Comparison of ENCODE assay signal across 8 mouse cellular contexts in genomic region chr10:126986541-126986961, GRCm38 (mm10). TPM values are rescaled to one million over a fixed set of nuclear protein-coding genes. Genes with fewer than 3 reads are reported as not detected.
DNase-seq lines count a peak whose midpoint lies in the region; ATAC-seq and TF ChIP-seq lines count a peak whose summit lies in the region.

No protein-coding gene starts in this region.

- no peak for TF ChIP-seq POLR2A in ES-Bruce4 (IDR thresholded peaks at IDR 0.05; ENCODE audit: insufficient read depth, low read length)
- no peak for TF ChIP-seq POLR2A in brain, embryonic 14.5 days (IDR thresholded peaks at IDR 0.05; ENCODE audit: borderline replicate concordance, extremely low read depth, insufficient read depth, insufficient read length, poor library complexity, severe bottlenecking)

- no peak overlapping the region for H3K9ac ChIP-seq in ES-Bruce4 (ENCODE audit: low read depth, poor library complexity, severe bottlenecking)
- H3K9ac ChIP-seq in lung, embryonic 16.5 days (ENCODE audit: low read length), result peak overlapping the region; percentile 41

- no peaks in the 10 kb centered on the region for H3K36me3 ChIP-seq in ES-Bruce4 (ENCODE audit: control insufficient read depth, insufficient read depth, low read length, poor library complexity, severe bottlenecking)
- H3K36me3 ChIP-seq in lung, embryonic 16.5 days (ENCODE audit: control insufficient read depth, insufficient read depth, low read length), result no peaks in the 10 kb centered on the region; the same call in 1 of the 2 replicates

- no peaks in the 10 kb centered on the region for H3K27me3 ChIP-seq in ES-Bruce4 (ENCODE audit: control insufficient read depth, insufficient read depth, low read length, poor library complexity, severe bottlenecking)
- no peaks in the 10 kb centered on the region for H3K27me3 ChIP-seq in lung, embryonic 16.5 days (ENCODE audit: control insufficient read depth, insufficient read depth, low read depth, low read length)

- peaks cover 30% of the 10 kb centered on the region for H3K4me1 ChIP-seq in ES-Bruce4 (ENCODE audit: control insufficient read depth, insufficient read depth, low read length)
- peaks cover 85% of the 10 kb centered on the region for H3K4me1 ChIP-seq in lung, embryonic 16.5 days (replicated peaks; ENCODE audit: control insufficient read depth, insufficient read depth, low read length)

- WGBS in lung, embryonic 16.5 days, result 22% methylated on average over 4 of the region's 4 CpGs

- no peaks in the 10 kb centered on the region for H3K9me3 ChIP-seq in ES-Bruce4 (replicated peaks; ENCODE audit: control insufficient read depth, insufficient read depth, low read length, poor library complexity, severe bottlenecking)
- no peaks in the 10 kb centered on the region for H3K9me3 ChIP-seq in lung, embryonic 16.5 days (ENCODE audit: control insufficient read depth, low read length)

- DNase-seq in brain, embryonic 14.5 days (ENCODE audit: low read depth), result peak; percentile 87
- DNase-seq in heart, postnatal 4 days, result peak; percentile 95
- DNase-seq in layer of hippocampus, postnatal 10 days (ENCODE audit: low spot score in 2 of 2), result peak; percentile 82
- DNase-seq in right cerebral cortex, adult 18-20 months, result peak; percentile 69

- no peak overlapping the region for H3K4me3 ChIP-seq in ES-Bruce4 (ENCODE audit: low read depth, low read length)
- peak overlapping the region; percentile 12; the same call in 1 of the 2 replicates for H3K4me3 ChIP-seq in lung, embryonic 16.5 days (ENCODE audit: low read length)

- peak; percentile 13 for ATAC-seq in frontal cortex, adult (ENCODE audit: low TSS enrichment)
- peak; percentile 85 for ATAC-seq in lung, embryonic 16.5 days (ENCODE audit: low read depth)
- ATAC-seq in monocyte, adult 5-6 weeks (replicated peaks; ENCODE audit: insufficient number of reproducible peaks, low FRiP score, low TSS enrichment, poor library complexity, severe bottlenecking), result no peak

- no peak for TF ChIP-seq EP300 in ES-Bruce4 (IDR thresholded peaks at IDR 0.05; ENCODE audit: insufficient read depth, low read depth, low read length)

- no peak for TF ChIP-seq CTCF in ES-Bruce4 (IDR thresholded peaks at IDR 0.05; ENCODE audit: low read depth, low read length)
- TF ChIP-seq CTCF in brain, embryonic 14.5 days (IDR thresholded peaks at IDR 0.05; ENCODE audit: borderline replicate concordance, extremely low read depth, insufficient read depth, insufficient read length), result no peak

- H3K4me2 ChIP-seq in lung, embryonic 16.5 days (ENCODE audit: low read depth, low read length), result peak overlapping the region; percentile 45

- H3K27ac ChIP-seq in ES-Bruce4 (ENCODE audit: insufficient read depth, low read length), result 0 out of 2 replicates have a peak overlapping the region, but pooled peaks have one; percentile 0
- H3K27ac ChIP-seq in lung, embryonic 16.5 days (ENCODE audit: low read length), result peak overlapping the region; percentile 92

RNA-seq across cellular contexts. Expression of gene Ctdsp2, which starts 8.0 kb away (rescaled TPM):
- 60.9 and 62.0 TPM in 2 replicates for polyA plus RNA-seq in ES-Bruce4 (2011; ENCODE audit: insufficient read depth, insufficient read length, low read depth, missing spikeins)
- polyA plus RNA-seq in brain, embryonic 14.5 days (2012; rRNA removed), result 73.2 and 79.8 TPM in 2 replicates
- 100 to 1,000 TPM; 132 to 136 TPM for total RNA-seq in heart, postnatal 4 days (2021)
- 10 to 100 TPM; 78.9 to 88.9 TPM for total RNA-seq in layer of hippocampus, postnatal 10 days (2021)
- 66.2 and 72.0 TPM in 2 replicates for polyA plus RNA-seq in lung, embryonic 16.5 days (2015; fragmentation: Nextera tagmentation; extraction: Ambion mirVana)
- total RNA-seq in monocyte, adult 5-6 weeks (2017), result 36.2 to 38.6 TPM (median 37.6 TPM) in 3 replicates

RNA-seq across cellular contexts. Expression of gene Avil, which starts 14.0 kb away (rescaled TPM):
- 0.19 and 0.78 TPM in 2 replicates for polyA plus RNA-seq in ES-Bruce4 (2011; ENCODE audit: insufficient read depth, insufficient read length, low read depth, missing spikeins)
- polyA plus RNA-seq in brain, embryonic 14.5 days (2012; rRNA removed), result 0.28 and 1.7 TPM in 2 replicates
- under 1 TPM; 0.10 to 0.23 TPM for total RNA-seq in heart, postnatal 4 days (2021)
- total RNA-seq in layer of hippocampus, postnatal 10 days (2021), result under 1 TPM; 0.11 to 0.18 TPM
- 0.20 and 0.33 TPM in 2 replicates for polyA plus RNA-seq in lung, embryonic 16.5 days (2015; fragmentation: Nextera tagmentation; extraction: Ambion mirVana)
- total RNA-seq in monocyte, adult 5-6 weeks (2017), result 1.1 to 13.0 TPM (median 4.4 TPM) in 3 replicates

RNA-seq across cellular contexts. Expression of gene Tsfm, which starts 44.1 kb away (rescaled TPM):
- polyA plus RNA-seq in ES-Bruce4 (2011; ENCODE audit: insufficient read depth, insufficient read length, low read depth, missing spikeins), result 40.6 and 47.9 TPM in 2 replicates
- polyA plus RNA-seq in brain, embryonic 14.5 days (2012; rRNA removed), result 41.2 and 52.3 TPM in 2 replicates
- 10 to 100 TPM; 65.1 to 68.0 TPM for total RNA-seq in heart, postnatal 4 days (2021)
- 10 to 100 TPM; 31.4 to 36.3 TPM for total RNA-seq in layer of hippocampus, postnatal 10 days (2021)
- 69.3 and 71.6 TPM in 2 replicates for polyA plus RNA-seq in lung, embryonic 16.5 days (2015; fragmentation: Nextera tagmentation; extraction: Ambion mirVana)
- total RNA-seq in monocyte, adult 5-6 weeks (2017), result 8.5 to 14.3 TPM (median 13.9 TPM) in 3 replicates

RNA-seq across cellular contexts. Expression of gene Mettl1, which starts 54.7 kb away (rescaled TPM):
- 20.2 and 22.8 TPM in 2 replicates for polyA plus RNA-seq in ES-Bruce4 (2011; ENCODE audit: insufficient read depth, insufficient read length, low read depth, missing spikeins)
- 15.8 and 19.4 TPM in 2 replicates for polyA plus RNA-seq in brain, embryonic 14.5 days (2012; rRNA removed)
- 10 to 100 TPM; 11.5 TPM for total RNA-seq in heart, postnatal 4 days (2021)
- total RNA-seq in layer of hippocampus, postnatal 10 days (2021), result 10 to 100 TPM; 12.6 to 14.0 TPM
- 37.5 and 39.9 TPM in 2 replicates for polyA plus RNA-seq in lung, embryonic 16.5 days (2015; fragmentation: Nextera tagmentation; extraction: Ambion mirVana)
- 1.3 to 5.1 TPM (median 1.6 TPM) in 3 replicates for total RNA-seq in monocyte, adult 5-6 weeks (2017)

RNA-seq across cellular contexts. Expression of gene Eef1akmt3, which starts 54.8 kb away (rescaled TPM):
- polyA plus RNA-seq in ES-Bruce4 (2011; ENCODE audit: insufficient read depth, insufficient read length, low read depth, missing spikeins), result 0.41 and 0.51 TPM in 2 replicates
- 0.19 and 0.40 TPM in 2 replicates for polyA plus RNA-seq in brain, embryonic 14.5 days (2012; rRNA removed)
- total RNA-seq in heart, postnatal 4 days (2021), result under 1 TPM; 0.18 to 0.29 TPM
- under 1 TPM; 0.27 to 0.34 TPM for total RNA-seq in layer of hippocampus, postnatal 10 days (2021)
- 0.29 and 0.36 TPM in 2 replicates for polyA plus RNA-seq in lung, embryonic 16.5 days (2015; fragmentation: Nextera tagmentation; extraction: Ambion mirVana)
- 0.39 TPM in 1 of 3 replicates, not detected in the others for total RNA-seq in monocyte, adult 5-6 weeks (2017)
